Mouse (Mus musculus): ENCODE measurements around the gene Fabp3. TPM values are rescaled to one million over a fixed set of nuclear protein-coding genes. Genes with fewer than 3 reads are reported as not detected.

Gene Fabp3
- polyA plus RNA-seq, 1 experiment from 2014 or later, result 15.7 TPM

GRCm38 (mm10) chr4:130313552-130313951 lies 5.2 kb downstream of the Fabp3 start:
- Histone ChIP-seq H3K9ac (ENCODE audit: low read depth, low read length) (no peak overlapping the region), H3K4me2 (replicated peaks; ENCODE audit: low read depth, low read length) (no peak overlapping the region), H3K9me3 (ENCODE audit: control insufficient read depth, low read length) (no peaks in the 10 kb centered on the region), H3K27me3 (ENCODE audit: control insufficient read depth, insufficient read depth, low read length) (peaks cover 17% of the 10 kb centered on the region), H3K4me1 (ENCODE audit: control insufficient read depth, insufficient read depth, low read length) (peaks cover 6% of the 10 kb centered on the region), H3K4me3 (ENCODE audit: low read length) (no peak overlapping the region), H3K27ac (ENCODE audit: low read depth, low read length) (no peak overlapping the region), H3K36me3 (ENCODE audit: control insufficient read depth, insufficient read depth, low read length) (peaks cover 18% of the 10 kb centered on the region; the same call in 1 of the 2 replicates)
- WGBS, result 88% methylated on average over 4 of the region's 4 CpGs
- no peak for ATAC-seq (ENCODE audit: low FRiP score, low TSS enrichment)

GRCm38 (mm10) chr4:130315771-130316527 lies 7.6 kb downstream of the Fabp3 start:
- no peak for ATAC-seq (ENCODE audit: low FRiP score, low TSS enrichment)

GRCm38 (mm10) chr4:130316691-130317090 lies 8.3 kb downstream of the Fabp3 start:
- H3K27me3 ChIP-seq (ENCODE audit: control insufficient read depth, insufficient read depth, low read length), result no peaks in the 10 kb centered on the region
- WGBS, result 85% methylated on average over 10 of the region's 10 CpGs
- H3K27ac ChIP-seq (ENCODE audit: low read depth, low read length), result 0 out of 2 replicates have a peak overlapping the region, but pooled peaks have one; percentile 38
- H3K36me3 ChIP-seq (ENCODE audit: control insufficient read depth, insufficient read depth, low read length), result peaks cover 21% of the 10 kb centered on the region; the same call in 1 of the 2 replicates
- H3K4me2 ChIP-seq (replicated peaks; ENCODE audit: low read depth, low read length), result no peak overlapping the region
- H3K4me3 ChIP-seq (ENCODE audit: low read length), result no peak overlapping the region
- H3K9me3 ChIP-seq (ENCODE audit: control insufficient read depth, low read length), result no peaks in the 10 kb centered on the region
- no peak overlapping the region for H3K9ac ChIP-seq (ENCODE audit: low read depth, low read length)
- no peaks in the 10 kb centered on the region for H3K4me1 ChIP-seq (ENCODE audit: control insufficient read depth, insufficient read depth, low read length)
- ATAC-seq (ENCODE audit: low FRiP score, low TSS enrichment), result no peak

More at GRCm38 (mm10) chr4:130315771-130316527, 7.6 kb downstream of the Fabp3 start:
- no peaks in the 10 kb centered on the region for H3K9me3 ChIP-seq (ENCODE audit: control insufficient read depth, low read length)
- H3K4me1 ChIP-seq (ENCODE audit: control insufficient read depth, insufficient read depth, low read length), result no peaks in the 10 kb centered on the region
- no peak overlapping the region for H3K9ac ChIP-seq (ENCODE audit: low read depth, low read length)
- peak overlapping the region; percentile 38; the same call in 1 of the 2 replicates for H3K27ac ChIP-seq (ENCODE audit: low read depth, low read length)
- H3K4me3 ChIP-seq (ENCODE audit: low read length), result no peak overlapping the region
- H3K4me2 ChIP-seq (replicated peaks; ENCODE audit: low read depth, low read length), result no peak overlapping the region
- 58% methylated on average over 13 of the region's 13 CpGs for WGBS
- no peaks in the 10 kb centered on the region for H3K27me3 ChIP-seq (ENCODE audit: control insufficient read depth, insufficient read depth, low read length)
- H3K36me3 ChIP-seq (ENCODE audit: control insufficient read depth, insufficient read depth, low read length), result peaks cover 21% of the 10 kb centered on the region; the same call in 1 of the 2 replicates

- Histone ChIP-seq H3K4me1 (ENCODE audit: control insufficient read depth, insufficient read depth, low read length) (no peaks in the 10 kb centered on the region), H3K9me3 (ENCODE audit: control insufficient read depth, low read length) (no peaks in the 10 kb centered on the region), H3K4me3 (ENCODE audit: low read length) (no peak overlapping the region), H3K4me2 (replicated peaks; ENCODE audit: low read depth, low read length) (no peak overlapping the region), H3K27me3 (ENCODE audit: control insufficient read depth, insufficient read depth, low read length) (no peaks in the 10 kb centered on the region), H3K9ac (ENCODE audit: low read depth, low read length) (no peak overlapping the region), H3K36me3 (ENCODE audit: control insufficient read depth, insufficient read depth, low read length) (peaks cover 31% of the 10 kb centered on the region), H3K27ac (ENCODE audit: low read depth, low read length) (no peak overlapping the region)
- no peak for ATAC-seq (ENCODE audit: low FRiP score, low TSS enrichment)
- 75% methylated on average over 3 of the region's 3 CpGs for WGBS
Observed at GRCm38 (mm10) chr4:130318122-130318521, 9.7 kb downstream of the Fabp3 start.

- Histone ChIP-seq H3K9me3 (ENCODE audit: control insufficient read depth, low read length) (no peaks in the 10 kb centered on the region), H3K27ac (ENCODE audit: low read depth, low read length) (no peak overlapping the region), H3K4me2 (replicated peaks; ENCODE audit: low read depth, low read length) (no peak overlapping the region), H3K27me3 (ENCODE audit: control insufficient read depth, insufficient read depth, low read length) (no peaks in the 10 kb centered on the region), H3K4me1 (ENCODE audit: control insufficient read depth, insufficient read depth, low read length) (no peaks in the 10 kb centered on the region), H3K36me3 (ENCODE audit: control insufficient read depth, insufficient read depth, low read length) (peaks cover 35% of the 10 kb centered on the region), H3K4me3 (ENCODE audit: low read length) (no peak overlapping the region), H3K9ac (ENCODE audit: low read depth, low read length) (no peak overlapping the region)
- ATAC-seq (ENCODE audit: low FRiP score, low TSS enrichment), result no peak
- WGBS, result 89% methylated on average over 7 of the region's 7 CpGs
Observed at GRCm38 (mm10) chr4:130319564-130319963, 11.2 kb downstream of the Fabp3 start.

- WGBS, result 89% methylated on average over 7 of the region's 7 CpGs
- Histone ChIP-seq H3K9me3 (ENCODE audit: control insufficient read depth, low read length) (no peaks in the 10 kb centered on the region), H3K36me3 (ENCODE audit: control insufficient read depth, insufficient read depth, low read length) (peaks cover 41% of the 10 kb centered on the region), H3K4me1 (ENCODE audit: control insufficient read depth, insufficient read depth, low read length) (no peaks in the 10 kb centered on the region), H3K4me2 (replicated peaks; ENCODE audit: low read depth, low read length) (no peak overlapping the region), H3K27me3 (ENCODE audit: control insufficient read depth, insufficient read depth, low read length) (no peaks in the 10 kb centered on the region), H3K27ac (ENCODE audit: low read depth, low read length) (no peak overlapping the region), H3K4me3 (ENCODE audit: low read length) (no peak overlapping the region), H3K9ac (ENCODE audit: low read depth, low read length) (no peak overlapping the region)
- no peak for ATAC-seq (ENCODE audit: low FRiP score, low TSS enrichment)
Observed at GRCm38 (mm10) chr4:130321640-130322039, 13.2 kb downstream of the Fabp3 start.

GRCm38 (mm10) chr4:130322567-130322966 lies 14.2 kb downstream of the Fabp3 start:
- no peak overlapping the region for H3K27ac ChIP-seq (ENCODE audit: low read depth, low read length)
- WGBS, result 83% methylated on average over 7 of the region's 7 CpGs

GRCm38 (mm10) chr4:130323165-130323564 lies 14.8 kb downstream of the Fabp3 start:
- no peak overlapping the region for H3K27ac ChIP-seq (ENCODE audit: low read depth, low read length)
- H3K27me3 ChIP-seq (ENCODE audit: control insufficient read depth, insufficient read depth, low read length), result no peaks in the 10 kb centered on the region
- peaks cover 42% of the 10 kb centered on the region for H3K36me3 ChIP-seq (ENCODE audit: control insufficient read depth, insufficient read depth, low read length)

More at GRCm38 (mm10) chr4:130322567-130322966, 14.2 kb downstream of the Fabp3 start:
- H3K4me1 ChIP-seq (ENCODE audit: control insufficient read depth, insufficient read depth, low read length), result no peaks in the 10 kb centered on the region
- H3K4me3 ChIP-seq (ENCODE audit: low read length), result no peak overlapping the region
- no peaks in the 10 kb centered on the region for H3K27me3 ChIP-seq (ENCODE audit: control insufficient read depth, insufficient read depth, low read length)
- no peak overlapping the region for H3K9ac ChIP-seq (ENCODE audit: low read depth, low read length)
- H3K36me3 ChIP-seq (ENCODE audit: control insufficient read depth, insufficient read depth, low read length), result peaks cover 45% of the 10 kb centered on the region
- no peaks in the 10 kb centered on the region for H3K9me3 ChIP-seq (ENCODE audit: control insufficient read depth, low read length)
- no peak for ATAC-seq (ENCODE audit: low FRiP score, low TSS enrichment)
- no peak overlapping the region for H3K4me2 ChIP-seq (replicated peaks; ENCODE audit: low read depth, low read length)

GRCm38 (mm10) chr4:130323607-130324006 lies 15.2 kb downstream of the Fabp3 start:
- Histone ChIP-seq H3K9me3 (ENCODE audit: control insufficient read depth, low read length) (no peaks in the 10 kb centered on the region), H3K9ac (ENCODE audit: low read depth, low read length) (no peak overlapping the region), H3K4me3 (ENCODE audit: low read length) (no peak overlapping the region), H3K4me2 (replicated peaks; ENCODE audit: low read depth, low read length) (no peak overlapping the region), H3K27me3 (ENCODE audit: control insufficient read depth, insufficient read depth, low read length) (no peaks in the 10 kb centered on the region), H3K27ac (ENCODE audit: low read depth, low read length) (no peak overlapping the region), H3K4me1 (ENCODE audit: control insufficient read depth, insufficient read depth, low read length) (no peaks in the 10 kb centered on the region), H3K36me3 (ENCODE audit: control insufficient read depth, insufficient read depth, low read length) (peaks cover 41% of the 10 kb centered on the region)
- 79% methylated on average over 5 of the region's 5 CpGs for WGBS
- ATAC-seq (ENCODE audit: low FRiP score, low TSS enrichment), result no peak

More at GRCm38 (mm10) chr4:130323165-130323564, 14.8 kb downstream of the Fabp3 start:
- Histone ChIP-seq H3K4me3 (ENCODE audit: low read length) (no peak overlapping the region), H3K9ac (ENCODE audit: low read depth, low read length) (no peak overlapping the region), H3K4me1 (ENCODE audit: control insufficient read depth, insufficient read depth, low read length) (no peaks in the 10 kb centered on the region), H3K9me3 (ENCODE audit: control insufficient read depth, low read length) (no peaks in the 10 kb centered on the region), H3K4me2 (replicated peaks; ENCODE audit: low read depth, low read length) (no peak overlapping the region)
- ATAC-seq (ENCODE audit: low FRiP score, low TSS enrichment), result no peak
- WGBS, result 74% methylated on average over 1 of the region's 1 CpGs

All from kidney, embryonic 14.5 days (tissue).